Mouse (Mus musculus) lung, postnatal 0 days (tissue): ENCODE measurements around the gene Alb.

Experiments used
- CTCF ChIP-seq: IDR thresholded peaks from 2 replicates; pipeline ENCODE4 v1.5.1; 2016; ENCODE audit warnings: antibody characterized with exemption, mild to moderate bottlenecking
- EP300 ChIP-seq: IDR thresholded peaks from 2 replicates; pipeline ENCODE4 v1.6.1; 2016; ENCODE audit warnings: antibody characterized with exemption, mild to moderate bottlenecking, control low read depth

- TF ChIP-seq EP300 (no peak), CTCF (peak; percentile 90)
Observed at GRCm38 (mm10) chr5:90500714-90501113, 40.0 kb downstream of the Alb start.
